Mouse (Mus musculus): ENCODE results near the gene Alad. TPM values are rescaled to one million over a fixed set of nuclear protein-coding genes. Genes with fewer than 3 reads are reported as not detected.
A peak's percentile ranks its signal among the peaks of the same experiment; 100 is the strongest.

The Alad gene
- polyA plus RNA-seq (2015; fragmentation: Nextera tagmentation; extraction: Ambion mirVana), result 69.2 and 74.9 TPM in 2 replicates

DNA sequence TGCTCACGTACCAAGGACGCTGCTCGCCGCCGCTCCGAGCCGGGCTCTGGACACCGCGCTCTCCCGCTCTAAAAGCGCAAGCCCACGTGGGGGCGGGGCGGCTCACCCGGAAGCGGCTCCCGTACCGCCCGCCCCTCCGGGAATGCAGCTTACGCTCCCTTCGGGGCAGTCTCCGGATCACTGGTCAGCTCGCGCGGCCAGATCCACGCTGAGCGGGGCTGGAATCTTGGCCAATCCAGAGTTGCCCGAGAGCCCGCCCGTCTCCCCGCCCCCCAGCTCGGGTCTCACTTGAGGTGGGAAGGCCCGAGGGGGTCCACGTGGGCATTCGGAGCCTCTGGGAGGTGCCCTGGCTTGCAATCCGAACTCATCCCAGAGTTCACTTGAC is at the start of gene Alad:
Alad (minus strand) TSS at position 70 of the 385 bp plus-strand sequence.
- H3K9me3 ChIP-seq (replicated peaks), result no peaks in the 10 kb centered on the region
- peak within 1 kb of the TSS; percentile 68 for H3K4me2 ChIP-seq
- H3K9ac ChIP-seq (replicated peaks), result peak within 1 kb of the TSS; percentile 82
- no peaks in the 10 kb centered on the region for H3K27me3 ChIP-seq (replicated peaks)
- H3K4me3 ChIP-seq (replicated peaks), result peak within 1 kb of the TSS; percentile 83
- peak; percentile 80 for ATAC-seq (ENCODE audit: low FRiP score)
- H3K27ac ChIP-seq (replicated peaks), result peak within 1 kb of the TSS; percentile 85
- no peaks in the 10 kb centered on the region for H3K36me3 ChIP-seq
- under 1% methylated on average over 37 of the region's 37 CpGs for WGBS
- H3K4me1 ChIP-seq, result peaks cover 41% of the 10 kb centered on the region

DNA sequence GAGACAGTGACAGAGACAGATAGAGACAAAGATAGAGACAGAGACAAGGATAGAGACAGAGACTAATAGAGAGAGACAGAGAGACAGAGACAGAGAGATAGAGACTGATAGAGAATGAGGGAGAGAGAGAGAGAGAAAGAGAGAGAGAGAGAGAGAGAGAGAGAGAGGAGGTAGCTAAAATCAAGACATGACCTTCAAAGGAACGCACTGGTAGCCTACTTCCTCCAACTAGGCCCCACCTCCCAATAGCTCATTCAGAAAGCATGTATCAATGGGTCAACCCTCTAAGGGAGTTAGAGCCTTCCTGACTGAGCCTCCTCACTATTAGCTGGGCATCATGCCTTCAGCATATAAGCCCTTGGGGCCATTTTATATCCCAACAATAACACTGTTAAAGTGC is 48.6 kb upstream of the Alad start:
- WGBS, result 93% methylated on average over 1 of the region's 1 CpGs
- Histone ChIP-seq H3K9ac (replicated peaks) (no peak overlapping the region), H3K27me3 (replicated peaks) (no peaks in the 10 kb centered on the region), H3K36me3 (no peaks in the 10 kb centered on the region), H3K4me2 (no peak overlapping the region), H3K4me1 (no peaks in the 10 kb centered on the region), H3K9me3 (replicated peaks) (no peaks in the 10 kb centered on the region; the same call in 1 of the 2 replicates), H3K4me3 (replicated peaks) (no peak overlapping the region), H3K27ac (replicated peaks) (no peak overlapping the region)
- ATAC-seq (ENCODE audit: low FRiP score), result no peak

DNA sequence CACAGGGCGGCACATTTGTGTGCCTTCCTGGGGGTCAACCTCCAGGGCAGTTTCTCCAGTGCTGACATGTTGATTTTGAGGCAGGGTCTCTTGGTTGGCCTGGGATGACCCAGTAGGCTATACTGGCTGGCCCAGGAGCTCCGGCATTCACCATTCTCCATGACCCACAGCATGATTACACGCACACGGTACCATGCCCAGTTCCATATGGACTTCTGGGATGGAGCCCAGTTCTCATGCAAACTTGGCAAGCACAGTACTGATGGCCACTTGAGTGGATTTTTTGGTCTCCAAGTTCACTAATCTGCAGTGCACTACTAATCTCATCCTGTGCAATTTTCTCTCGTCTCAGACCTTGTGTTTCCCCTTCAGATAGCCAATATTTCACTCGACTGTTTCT is 48.0 kb upstream of the Alad start:
- no peak overlapping the region for H3K9ac ChIP-seq (replicated peaks)
- no peak for ATAC-seq (ENCODE audit: low FRiP score)
- 92% methylated on average over 6 of the region's 6 CpGs for WGBS
- no peaks in the 10 kb centered on the region for H3K36me3 ChIP-seq
- H3K4me2 ChIP-seq, result no peak overlapping the region
- H3K4me3 ChIP-seq (replicated peaks), result no peak overlapping the region
- no peaks in the 10 kb centered on the region for H3K27me3 ChIP-seq (replicated peaks)
- no peaks in the 10 kb centered on the region for H3K9me3 ChIP-seq (replicated peaks)
- no peak overlapping the region for H3K27ac ChIP-seq (replicated peaks)
- no peaks in the 10 kb centered on the region for H3K4me1 ChIP-seq

DNA sequence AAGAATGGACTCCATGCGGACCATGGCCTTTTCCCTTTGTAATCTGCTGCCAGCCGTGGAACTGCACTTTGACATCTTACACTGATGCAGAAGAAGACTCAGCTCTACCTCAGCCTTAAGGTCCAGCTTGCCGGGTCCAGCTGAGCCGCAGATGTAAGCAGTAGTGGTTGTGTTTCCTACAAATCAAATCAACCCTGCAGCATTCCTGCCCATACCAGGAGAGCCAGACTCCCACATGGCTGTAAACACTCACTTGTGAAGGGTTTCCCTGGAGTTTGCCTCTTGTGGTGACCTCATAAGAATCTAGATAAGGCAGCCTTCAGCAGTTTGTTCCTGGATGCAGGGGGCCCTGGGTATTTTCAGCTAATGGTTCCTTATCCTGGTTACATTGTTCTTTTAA is 46.8 kb upstream of the Alad start:
- WGBS, result 87% methylated on average over 4 of the region's 4 CpGs
- no peak for ATAC-seq (ENCODE audit: low FRiP score)
- H3K4me3 ChIP-seq (replicated peaks), result no peak overlapping the region

DNA sequence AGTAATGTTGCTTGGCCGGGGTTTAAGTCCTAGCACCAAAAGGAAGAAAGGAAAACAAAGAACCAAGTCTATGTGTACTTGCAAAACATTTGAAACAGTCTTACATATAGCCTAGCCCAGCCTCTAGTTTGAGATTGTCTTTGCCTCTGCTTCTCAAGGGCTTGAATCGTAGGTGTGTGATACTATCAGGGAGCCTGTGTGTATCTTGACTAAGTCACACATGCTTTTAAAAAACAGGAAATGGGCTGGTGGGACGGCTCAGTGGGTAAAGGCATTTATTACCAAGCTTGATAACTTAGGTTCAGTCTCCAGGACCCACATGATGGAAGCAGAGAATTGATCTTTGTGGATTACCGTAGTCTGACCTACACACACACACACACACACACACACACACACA is 42.3 kb upstream of the Alad start:
- no peak overlapping the region for H3K4me2 ChIP-seq
- H3K9ac ChIP-seq (replicated peaks), result no peak overlapping the region
- 82% methylated on average over 4 of the region's 4 CpGs for WGBS
- H3K4me1 ChIP-seq, result peaks cover 10% of the 10 kb centered on the region
- H3K9me3 ChIP-seq (replicated peaks), result no peaks in the 10 kb centered on the region
- H3K36me3 ChIP-seq, result no peaks in the 10 kb centered on the region
- no peaks in the 10 kb centered on the region for H3K27me3 ChIP-seq (replicated peaks)
- peak; percentile 20; the same call in 1 of the 2 replicates for ATAC-seq (ENCODE audit: low FRiP score)
- no peak overlapping the region for H3K4me3 ChIP-seq (replicated peaks)
- no peak overlapping the region for H3K27ac ChIP-seq (replicated peaks)

More for the DNA sequence above, 46.8 kb upstream of the Alad start:
- no peak overlapping the region for H3K4me2 ChIP-seq
- H3K36me3 ChIP-seq, result no peaks in the 10 kb centered on the region
- H3K9ac ChIP-seq (replicated peaks), result no peak overlapping the region
- no peak overlapping the region for H3K27ac ChIP-seq (replicated peaks)
- peaks cover 5% of the 10 kb centered on the region for H3K4me1 ChIP-seq
- H3K27me3 ChIP-seq (replicated peaks), result no peaks in the 10 kb centered on the region
- H3K9me3 ChIP-seq (replicated peaks), result no peaks in the 10 kb centered on the region

DNA sequence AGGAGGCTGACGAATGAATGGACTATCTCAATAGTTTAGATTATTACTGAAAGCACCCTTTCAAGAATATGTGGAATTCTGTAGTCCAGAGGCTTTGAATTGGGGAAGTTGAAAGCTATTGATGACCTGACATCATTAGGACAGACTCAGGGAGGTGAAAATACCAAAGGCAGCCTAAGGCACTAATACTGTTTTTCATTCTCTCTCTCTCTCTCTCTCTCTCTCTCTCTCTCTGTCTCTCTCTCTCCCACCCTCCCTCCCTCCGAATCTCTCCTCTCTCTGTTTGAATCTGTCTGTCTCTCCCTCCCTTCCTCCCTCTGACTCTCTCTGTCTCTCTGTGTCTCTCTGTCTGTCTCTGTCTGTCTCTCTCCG is 41.9 kb upstream of the Alad start:
- peak; percentile 60 for ATAC-seq (ENCODE audit: low FRiP score)
- no peak overlapping the region for H3K27ac ChIP-seq (replicated peaks)
- WGBS, result 44% methylated on average over 3 of the region's 3 CpGs

DNA sequence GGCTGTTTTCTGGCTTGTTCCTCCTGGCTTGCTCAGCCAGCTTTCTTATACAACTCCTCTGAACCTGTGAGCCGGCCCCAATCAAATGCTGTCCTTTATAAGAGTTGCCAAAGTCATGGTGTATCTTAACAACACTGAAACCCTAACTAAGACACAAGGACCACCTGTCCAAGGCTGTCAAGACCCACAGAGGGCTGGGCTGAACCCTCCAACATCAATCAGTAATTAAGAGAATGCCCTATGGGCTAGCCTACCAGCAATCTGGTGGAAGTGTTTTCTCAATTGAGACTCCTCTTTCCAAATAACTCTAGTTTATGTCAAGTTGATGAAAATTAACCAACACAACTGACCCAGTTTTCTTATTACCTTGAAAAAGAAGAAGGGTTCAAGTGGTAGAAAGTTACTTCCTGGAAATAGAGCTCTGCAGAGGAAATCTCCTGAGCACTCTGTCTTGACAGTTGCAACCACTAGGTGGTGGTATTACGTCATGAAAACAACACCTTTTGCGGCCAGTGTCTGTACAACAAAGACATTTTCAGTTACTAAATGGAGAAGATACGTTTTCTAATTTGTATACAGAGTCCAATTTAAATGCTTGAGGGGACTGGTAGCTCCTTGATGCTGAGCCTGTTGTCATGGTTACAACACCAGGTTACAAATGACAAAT is 41.4 kb upstream of the Alad start:
- Histone ChIP-seq H3K27me3 (replicated peaks) (no peaks in the 10 kb centered on the region), H3K9me3 (replicated peaks) (no peaks in the 10 kb centered on the region), H3K4me1 (peaks cover 10% of the 10 kb centered on the region), H3K27ac (replicated peaks) (no peak overlapping the region), H3K4me2 (no peak overlapping the region; the same call in 1 of the 2 replicates), H3K4me3 (replicated peaks) (no peak overlapping the region), H3K36me3 (no peaks in the 10 kb centered on the region), H3K9ac (replicated peaks) (no peak overlapping the region)
- ATAC-seq (ENCODE audit: low FRiP score), result peak; percentile 81
- 21% methylated on average over 4 of the region's 4 CpGs for WGBS

More for the DNA sequence above, 41.9 kb upstream of the Alad start:
- Histone ChIP-seq H3K36me3 (no peaks in the 10 kb centered on the region), H3K9me3 (replicated peaks) (no peaks in the 10 kb centered on the region), H3K4me1 (peaks cover 10% of the 10 kb centered on the region), H3K9ac (replicated peaks) (no peak overlapping the region), H3K4me3 (replicated peaks) (no peak overlapping the region), H3K27me3 (replicated peaks) (no peaks in the 10 kb centered on the region), H3K4me2 (no peak overlapping the region; the same call in 1 of the 2 replicates)

DNA sequence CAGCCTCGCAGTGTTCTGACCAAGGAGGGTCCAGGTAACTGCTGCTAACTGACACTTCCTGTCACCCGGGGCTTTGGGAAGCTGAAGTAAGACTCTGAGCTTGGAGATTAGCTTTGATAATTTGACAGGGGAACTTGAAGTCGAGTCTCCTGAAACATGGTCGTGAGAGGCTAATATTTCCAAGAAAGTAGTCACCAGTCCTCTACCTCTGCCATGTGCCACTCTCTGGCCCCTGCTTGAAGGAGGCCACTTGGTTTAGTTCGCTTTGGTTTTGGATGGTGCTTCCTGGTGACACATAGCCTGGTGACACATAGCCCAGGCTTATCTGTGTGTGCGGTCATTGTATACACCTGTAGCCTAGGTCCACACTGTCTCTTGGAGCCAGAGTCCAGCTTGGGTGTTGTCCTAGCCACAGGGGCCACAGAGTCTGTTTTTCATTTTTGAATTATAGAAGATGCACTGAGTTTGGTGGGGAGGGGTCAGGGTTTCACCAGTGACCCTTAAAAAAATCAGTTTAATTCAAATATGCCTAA is 40.1 kb upstream of the Alad start, which contains the start of gene Rgs3:
Rgs3 (plus strand) TSS at position 51 of the 533 bp plus-strand sequence.
- 66% methylated on average over 6 of the region's 6 CpGs for WGBS
- no peaks in the 10 kb centered on the region for H3K27me3 ChIP-seq (replicated peaks)
- H3K36me3 ChIP-seq, result no peaks in the 10 kb centered on the region
- H3K4me1 ChIP-seq, result peaks cover 10% of the 10 kb centered on the region
- no peak within 1 kb of the TSS for H3K27ac ChIP-seq (replicated peaks)
- no peak within 1 kb of the TSS for H3K9ac ChIP-seq (replicated peaks)
- no peak within 1 kb of the TSS for H3K4me2 ChIP-seq
- no peak within 1 kb of the TSS for H3K4me3 ChIP-seq (replicated peaks)
- no peak for ATAC-seq (ENCODE audit: low FRiP score)
- no peaks in the 10 kb centered on the region for H3K9me3 ChIP-seq (replicated peaks)

DNA sequence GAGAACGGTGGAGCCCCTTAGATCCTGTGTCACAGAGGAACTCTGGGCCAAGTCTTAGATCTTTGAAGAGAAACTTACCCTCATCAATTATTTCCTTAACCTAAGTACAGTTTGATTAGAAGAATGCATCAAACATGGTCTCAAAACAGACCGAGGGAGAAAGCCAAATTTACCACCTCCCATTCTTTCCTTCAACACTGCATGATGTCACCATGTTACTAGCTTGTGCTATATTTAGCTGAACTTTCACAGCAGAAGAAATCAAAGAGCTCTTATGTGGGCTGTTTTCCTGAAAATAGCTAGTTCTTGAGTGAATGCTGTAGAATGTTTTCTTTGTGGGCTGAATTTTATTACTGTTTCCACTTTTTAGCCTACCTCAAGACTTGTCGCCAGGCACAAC is 37.7 kb upstream of the Alad start:
- Histone ChIP-seq H3K9me3 (replicated peaks) (no peaks in the 10 kb centered on the region), H3K27ac (replicated peaks) (no peak overlapping the region), H3K4me2 (no peak overlapping the region), H3K27me3 (replicated peaks) (no peaks in the 10 kb centered on the region), H3K4me3 (replicated peaks) (no peak overlapping the region), H3K4me1 (peaks cover 10% of the 10 kb centered on the region), H3K9ac (replicated peaks) (no peak overlapping the region), H3K36me3 (no peaks in the 10 kb centered on the region)
- WGBS, result 73% methylated on average over 3 of the region's 3 CpGs
- ATAC-seq (ENCODE audit: low FRiP score), result no peak

DNA sequence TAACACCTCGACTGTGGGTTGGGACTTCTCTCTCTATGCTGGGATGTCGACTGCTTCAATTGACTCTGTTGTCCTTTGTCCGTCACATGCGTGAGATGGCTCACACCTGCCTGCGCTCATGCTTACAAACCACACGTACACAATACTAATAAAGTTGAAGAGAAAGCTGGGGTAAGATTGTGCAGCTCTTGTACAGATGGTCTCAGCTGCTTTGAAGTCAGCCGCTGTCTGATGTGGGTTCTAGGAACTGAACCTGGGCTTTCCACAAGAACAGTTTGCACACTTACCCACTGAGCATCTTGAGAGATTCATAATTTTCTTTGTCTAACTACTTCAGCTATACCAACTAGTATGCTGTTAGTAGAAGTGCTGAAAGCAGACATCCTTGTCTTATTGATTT is 32.2 kb upstream of the Alad start:
- H3K4me2 ChIP-seq, result no peak overlapping the region
- no peak for ATAC-seq (ENCODE audit: low FRiP score)
- no peak overlapping the region for H3K4me3 ChIP-seq (replicated peaks)
- no peaks in the 10 kb centered on the region for H3K4me1 ChIP-seq
- no peak overlapping the region for H3K27ac ChIP-seq (replicated peaks)
- no peaks in the 10 kb centered on the region for H3K9me3 ChIP-seq (replicated peaks)
- WGBS, result 89% methylated on average over 7 of the region's 7 CpGs
- H3K36me3 ChIP-seq, result no peaks in the 10 kb centered on the region
- no peak overlapping the region for H3K9ac ChIP-seq (replicated peaks)
- no peaks in the 10 kb centered on the region for H3K27me3 ChIP-seq (replicated peaks)

DNA sequence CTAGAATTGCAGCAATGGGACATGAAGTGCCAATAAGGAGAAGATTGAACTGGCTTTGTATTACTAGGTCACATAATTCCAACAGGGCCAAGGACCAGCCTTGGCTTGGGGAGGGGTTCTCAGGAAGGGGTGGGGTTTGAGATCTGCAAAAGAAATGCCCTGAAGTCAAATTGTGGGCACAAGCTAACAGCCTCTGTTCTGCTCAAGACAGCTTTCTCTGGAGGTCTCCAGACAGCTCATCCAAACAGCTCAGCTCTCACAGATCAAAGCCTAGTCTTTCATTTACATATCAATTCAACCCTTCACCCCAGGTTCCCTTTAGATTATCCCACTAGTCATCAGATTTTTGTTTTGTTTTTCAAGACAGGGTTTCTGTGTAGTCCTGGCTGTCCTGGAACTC is 25.1 kb upstream of the Alad start:
- Histone ChIP-seq H3K9me3 (replicated peaks) (no peaks in the 10 kb centered on the region; the same call in 1 of the 2 replicates), H3K4me3 (replicated peaks) (no peak overlapping the region), H3K9ac (replicated peaks) (no peak overlapping the region), H3K4me2 (no peak overlapping the region), H3K36me3 (no peaks in the 10 kb centered on the region), H3K27ac (replicated peaks) (no peak overlapping the region), H3K4me1 (no peaks in the 10 kb centered on the region), H3K27me3 (replicated peaks) (no peaks in the 10 kb centered on the region)
- no peak for ATAC-seq (ENCODE audit: low FRiP score)

DNA sequence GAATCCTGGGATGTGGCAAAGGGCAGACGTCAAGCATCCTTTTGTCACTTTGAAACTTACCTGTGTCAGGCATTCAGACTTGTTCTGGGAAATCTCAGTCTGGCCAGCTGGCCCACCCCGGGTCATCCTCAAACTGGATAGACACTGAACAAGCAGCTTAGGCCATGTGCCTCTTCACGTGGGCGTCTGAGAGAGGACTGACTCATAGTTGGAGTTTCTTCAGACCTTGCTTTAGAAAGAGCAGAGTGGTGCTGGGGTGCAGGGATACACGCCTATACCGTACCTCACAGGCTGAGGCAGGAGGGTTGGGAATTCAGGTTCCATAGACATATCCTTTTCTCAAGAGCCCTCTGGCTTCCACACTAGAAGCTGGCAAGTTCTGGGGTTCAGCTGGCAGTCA is 24.1 kb upstream of the Alad start:
- H3K9me3 ChIP-seq (replicated peaks), result no peaks in the 10 kb centered on the region; the same call in 1 of the 2 replicates
- no peaks in the 10 kb centered on the region for H3K4me1 ChIP-seq
- no peaks in the 10 kb centered on the region for H3K27me3 ChIP-seq (replicated peaks)
- no peaks in the 10 kb centered on the region for H3K36me3 ChIP-seq
- ATAC-seq (ENCODE audit: low FRiP score), result no peak
- H3K27ac ChIP-seq (replicated peaks), result no peak overlapping the region
- WGBS, result 88% methylated on average over 6 of the region's 6 CpGs
- H3K9ac ChIP-seq (replicated peaks), result no peak overlapping the region
- H3K4me3 ChIP-seq (replicated peaks), result no peak overlapping the region
- H3K4me2 ChIP-seq, result no peak overlapping the region

Measured in neural tube, embryonic 15.5 days (tissue).